Mouse (Mus musculus) lung, embryonic 16.5 days (tissue): ENCODE data around the gene Tmem213. TPM values are rescaled to one million over a fixed set of nuclear protein-coding genes. Genes with fewer than 3 reads are reported as not detected.

ENCODE experiments used
- ATAC-seq: fragments of 200-750 bp; cut with Nextera tagmentation; 2 replicates; pipeline ENCODE4 v1.8.0; 2017; ENCODE audit warnings: low read depth, mild to moderate bottlenecking, moderate library complexity
- H3K27ac ChIP-seq: fragments of 300-500 bp; sonication (generic); 2 replicates; pipeline ENCODE4 v1.5.1; 2014; ENCODE audit warnings: mild to moderate bottlenecking, control low read depth, low read length
- H3K27me3 ChIP-seq: fragments of 300-500 bp; sonication (generic); 2 replicates; pipeline ENCODE4 v1.6.1; 2014; ENCODE audit warnings: low read depth, low read length, mixed read lengths; ENCODE audit not compliant: control insufficient read depth, insufficient read depth
- H3K36me3 ChIP-seq: fragments of 300-500 bp; sonication (generic); 2 replicates; pipeline ENCODE4 v1.6.1; 2014; ENCODE audit warnings: low read length; ENCODE audit not compliant: control insufficient read depth, insufficient read depth
- H3K4me1 ChIP-seq: fragments of 300-500 bp; sonication (generic); replicated peaks from 2 replicates; pipeline ENCODE4 v1.6.1; 2014; ENCODE audit warnings: low read length, mixed read lengths; ENCODE audit not compliant: control insufficient read depth, insufficient read depth
- H3K4me2 ChIP-seq: fragments of 300-500 bp; sonication (generic); 2 replicates; pipeline ENCODE4 v1.6.1; 2014; ENCODE audit warnings: low read depth, low read length, control low read depth
- H3K4me3 ChIP-seq: fragments of 300-500 bp; sonication (generic); 2 replicates; pipeline ENCODE4 v1.5.1; 2014; ENCODE audit warnings: mild to moderate bottlenecking, low read length, control low read depth
- H3K9ac ChIP-seq: fragments of 300-500 bp; sonication (generic); 2 replicates; pipeline ENCODE4 v1.6.1; 2014; ENCODE audit warnings: low read length, control low read depth
- H3K9me3 ChIP-seq: fragments of 300-500 bp; sonication (generic); 2 replicates; pipeline ENCODE4 v1.6.1; 2016; ENCODE audit warnings: low read length; ENCODE audit not compliant: control insufficient read depth
- WGBS: fragments of 180-500 bp; shearing (Covaris S2); extraction: QIAGEN DNeasy Blood & Tissue Kit; methylation state at CpG from one replicate; pipeline ENCODE4 v1.1.7; 2014; 5-methylcytosine and 5-hydroxymethylcytosine counted together
- polyA plus RNA-seq: library from polyadenylated mRNA; unstranded; fragments of >200 nt; fragmentation: Nextera tagmentation; extraction: Ambion mirVana; gene quantifications from 2 replicates; pipeline ENCODE4 v1.2.1, GENCODE M21; 2015

The Tmem213 gene
- polyA plus RNA-seq, 1 experiment from 2014 or later: 133 TPM

DNA sequence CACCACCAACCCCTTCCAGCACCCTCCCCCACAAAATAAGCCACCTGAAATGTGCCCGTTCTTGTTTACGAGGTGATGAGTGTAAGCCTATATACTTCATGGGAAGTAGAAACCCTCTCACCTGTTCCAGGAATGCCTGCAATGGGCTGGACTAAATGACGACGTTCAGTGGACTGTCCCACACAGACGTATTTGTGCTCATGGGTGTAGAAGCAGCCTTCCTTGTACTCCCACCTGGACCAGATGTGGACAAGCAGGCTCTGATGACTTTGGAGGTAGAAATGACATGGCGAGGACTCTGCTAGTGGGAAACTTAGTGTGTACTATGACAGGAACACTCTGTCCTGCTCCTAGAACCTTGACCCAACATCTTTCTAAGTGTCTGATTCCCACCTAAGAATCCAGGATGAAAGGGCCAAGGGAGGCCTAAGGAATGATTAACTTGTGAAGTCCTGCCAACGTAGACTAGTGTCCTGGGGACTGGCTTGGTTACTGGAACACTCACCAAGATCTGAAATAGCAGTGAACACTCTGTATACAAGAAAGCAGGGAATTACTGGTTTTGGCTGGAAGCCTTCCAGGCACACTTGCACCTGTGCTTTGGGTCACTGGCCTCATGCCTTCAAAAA lies 15.3 kb downstream of the Tmem213 start, which contains the start of gene Atp6v0a4:
TSS of gene Atp6v0a4 (minus strand) at position 380 of the 629 bp plus-strand sequence.
- 76% methylated on average over 7 of the region's 7 CpGs for WGBS
- H3K27me3 ChIP-seq: no peaks in the 10 kb centered on the region
- no peak for ATAC-seq
- no peak within 1 kb of the TSS for H3K27ac ChIP-seq
- no peak within 1 kb of the TSS for H3K4me2 ChIP-seq
- H3K9ac ChIP-seq: no peak within 1 kb of the TSS
- H3K36me3 ChIP-seq: no peaks in the 10 kb centered on the region
- H3K9me3 ChIP-seq: no peaks in the 10 kb centered on the region
- no peak within 1 kb of the TSS for H3K4me3 ChIP-seq
- H3K4me1 ChIP-seq: peaks cover 8% of the 10 kb centered on the region

DNA sequence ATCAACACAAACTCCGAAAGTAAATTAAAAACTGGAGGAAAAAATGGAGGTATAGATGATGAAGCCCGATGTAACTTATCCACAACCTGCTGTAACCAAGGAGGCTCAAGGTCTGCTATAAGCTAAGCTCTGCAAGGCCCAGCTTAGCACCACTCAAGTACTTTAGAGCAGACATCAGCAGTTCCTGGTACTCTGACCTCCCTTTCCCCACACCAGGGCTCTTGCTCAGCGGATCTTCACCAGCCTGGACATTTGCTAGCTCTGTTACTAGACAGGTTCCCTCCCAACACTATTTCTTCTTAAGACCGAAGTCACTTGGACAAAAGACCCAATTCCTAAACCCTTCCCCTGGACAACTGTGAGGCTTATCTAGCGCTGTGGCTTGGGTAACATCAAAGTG lies 15.8 kb downstream of the Tmem213 start:
- Histone ChIP-seq H3K4me2 (no peak overlapping the region), H3K9me3 (peaks cover under 1% of the 10 kb centered on the region; the same call in 1 of the 2 replicates), H3K9ac (no peak overlapping the region), H3K36me3 (peaks cover 4% of the 10 kb centered on the region; the same call in 1 of the 2 replicates), H3K4me1 (peaks cover 8% of the 10 kb centered on the region), H3K27ac (no peak overlapping the region), H3K4me3 (no peak overlapping the region), H3K27me3 (no peaks in the 10 kb centered on the region)
- WGBS: 91% methylated on average over 5 of the region's 5 CpGs
- ATAC-seq: no peak

DNA sequence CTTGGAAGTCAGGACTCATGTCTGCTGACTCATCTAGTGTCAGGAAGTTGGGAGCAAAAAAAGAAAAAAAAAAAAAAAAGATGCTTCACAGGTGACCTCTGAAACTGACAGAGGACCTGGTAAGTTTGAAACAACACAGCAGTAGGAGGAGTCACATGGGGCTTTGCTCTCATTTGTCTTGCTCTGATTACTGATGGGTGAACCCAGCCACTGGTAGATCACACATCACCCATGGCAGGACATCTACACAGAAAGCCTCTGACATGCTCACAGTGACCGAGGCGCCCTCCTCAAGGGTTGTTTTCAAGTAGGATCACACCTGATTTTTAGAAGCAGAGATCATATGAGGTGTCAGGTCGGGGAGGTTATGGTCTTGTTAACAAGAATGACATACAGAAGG lies 16.4 kb downstream of the Tmem213 start:
- H3K9me3 ChIP-seq: peaks cover 3% of the 10 kb centered on the region; the same call in 1 of the 2 replicates
- H3K27ac ChIP-seq: no peak overlapping the region
- no peaks in the 10 kb centered on the region for H3K27me3 ChIP-seq
- peaks cover 6% of the 10 kb centered on the region; the same call in 1 of the 2 replicates for H3K36me3 ChIP-seq
- no peak overlapping the region for H3K9ac ChIP-seq
- H3K4me2 ChIP-seq: no peak overlapping the region
- peaks cover 8% of the 10 kb centered on the region for H3K4me1 ChIP-seq
- ATAC-seq: no peak
- H3K4me3 ChIP-seq: no peak overlapping the region
- WGBS: 87% methylated on average over 3 of the region's 3 CpGs

DNA sequence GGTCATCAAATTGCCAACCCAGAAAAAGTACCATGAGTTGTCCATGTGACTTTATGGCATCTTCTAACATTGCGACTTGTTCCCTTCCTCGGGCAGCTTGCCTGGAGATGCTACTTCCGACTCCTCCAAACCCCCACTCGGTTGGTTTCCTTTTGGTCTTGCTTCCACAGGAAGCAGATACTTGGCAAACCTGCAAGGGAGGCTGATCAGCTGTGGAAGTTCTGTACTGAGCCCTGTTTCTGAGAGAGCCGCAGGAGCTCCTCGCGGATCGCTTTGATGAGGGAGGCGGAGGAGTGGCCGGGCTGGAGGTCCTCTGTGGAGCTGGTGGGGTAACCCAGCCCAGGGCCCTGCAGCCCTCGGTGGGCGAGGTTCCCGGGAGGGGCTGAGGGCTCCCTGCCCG lies 19.1 kb downstream of the Tmem213 start:
- H3K36me3 ChIP-seq: peaks cover 6% of the 10 kb centered on the region; the same call in 1 of the 2 replicates
- no peak overlapping the region for H3K27ac ChIP-seq
- H3K27me3 ChIP-seq: no peaks in the 10 kb centered on the region
- WGBS: 85% methylated on average over 14 of the region's 14 CpGs
- no peak overlapping the region for H3K4me2 ChIP-seq
- no peak for ATAC-seq
- peaks cover 3% of the 10 kb centered on the region; the same call in 1 of the 2 replicates for H3K9me3 ChIP-seq
- H3K9ac ChIP-seq: no peak overlapping the region
- peaks cover 8% of the 10 kb centered on the region for H3K4me1 ChIP-seq
- H3K4me3 ChIP-seq: no peak overlapping the region

DNA sequence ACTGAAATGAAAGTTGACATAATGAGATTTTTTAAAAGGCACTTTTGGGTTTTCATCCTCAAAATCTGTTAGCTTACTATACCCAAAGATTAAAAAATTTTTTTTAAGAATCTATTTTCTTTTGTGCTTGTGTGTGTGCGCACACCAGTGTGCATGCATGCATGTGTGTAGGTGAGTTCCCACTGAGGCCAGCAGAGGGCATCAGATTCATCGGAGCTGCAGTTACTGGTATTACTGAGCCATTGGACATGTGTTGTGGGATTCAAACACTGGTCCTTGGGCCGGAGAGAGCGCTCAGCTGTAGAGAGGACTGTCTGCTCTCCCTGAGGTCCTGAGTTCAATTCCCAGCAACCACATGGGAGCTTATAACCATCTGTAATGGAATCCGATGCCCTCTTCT lies 20.8 kb downstream of the Tmem213 start:
- ATAC-seq: no peak
- H3K9me3 ChIP-seq: peaks cover 3% of the 10 kb centered on the region; the same call in 1 of the 2 replicates
- no peak overlapping the region for H3K4me3 ChIP-seq
- H3K27ac ChIP-seq: no peak overlapping the region
- 96% methylated on average over 5 of the region's 5 CpGs for WGBS
- no peak overlapping the region for H3K9ac ChIP-seq
- no peaks in the 10 kb centered on the region for H3K27me3 ChIP-seq
- no peak overlapping the region for H3K4me2 ChIP-seq
- H3K36me3 ChIP-seq: peaks cover 8% of the 10 kb centered on the region; the same call in 1 of the 2 replicates
- H3K4me1 ChIP-seq: no peaks in the 10 kb centered on the region

DNA sequence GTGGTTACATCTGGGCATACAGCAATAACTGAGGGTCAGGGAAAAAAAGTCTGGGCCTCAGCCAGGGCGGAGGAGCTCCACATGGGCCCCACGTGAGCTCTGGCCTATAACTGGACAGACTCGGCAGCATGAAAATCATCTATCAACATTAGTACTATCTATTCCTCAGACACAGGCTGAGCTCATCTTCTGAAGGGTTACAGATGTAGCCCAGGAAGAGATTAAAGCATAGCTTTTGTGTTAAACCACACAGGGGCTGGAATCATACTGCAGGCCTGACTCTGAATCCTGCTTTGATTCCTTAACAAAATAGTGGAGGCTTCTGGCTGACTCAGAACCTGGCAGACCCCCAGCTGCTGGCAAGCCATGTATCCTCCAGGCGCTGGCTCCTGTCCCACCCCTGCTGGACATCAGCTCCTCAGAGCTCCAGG lies 22.8 kb downstream of the Tmem213 start:
- Histone ChIP-seq H3K9me3 (peaks cover 3% of the 10 kb centered on the region; the same call in 1 of the 2 replicates), H3K27me3 (no peaks in the 10 kb centered on the region), H3K36me3 (peaks cover 8% of the 10 kb centered on the region; the same call in 1 of the 2 replicates), H3K9ac (no peak overlapping the region), H3K27ac (no peak overlapping the region; the same call in 1 of the 2 replicates), H3K4me1 (no peaks in the 10 kb centered on the region), H3K4me2 (no peak overlapping the region), H3K4me3 (no peak overlapping the region)
- peak; percentile 43 for ATAC-seq
- 56% methylated on average over 4 of the region's 4 CpGs for WGBS

DNA sequence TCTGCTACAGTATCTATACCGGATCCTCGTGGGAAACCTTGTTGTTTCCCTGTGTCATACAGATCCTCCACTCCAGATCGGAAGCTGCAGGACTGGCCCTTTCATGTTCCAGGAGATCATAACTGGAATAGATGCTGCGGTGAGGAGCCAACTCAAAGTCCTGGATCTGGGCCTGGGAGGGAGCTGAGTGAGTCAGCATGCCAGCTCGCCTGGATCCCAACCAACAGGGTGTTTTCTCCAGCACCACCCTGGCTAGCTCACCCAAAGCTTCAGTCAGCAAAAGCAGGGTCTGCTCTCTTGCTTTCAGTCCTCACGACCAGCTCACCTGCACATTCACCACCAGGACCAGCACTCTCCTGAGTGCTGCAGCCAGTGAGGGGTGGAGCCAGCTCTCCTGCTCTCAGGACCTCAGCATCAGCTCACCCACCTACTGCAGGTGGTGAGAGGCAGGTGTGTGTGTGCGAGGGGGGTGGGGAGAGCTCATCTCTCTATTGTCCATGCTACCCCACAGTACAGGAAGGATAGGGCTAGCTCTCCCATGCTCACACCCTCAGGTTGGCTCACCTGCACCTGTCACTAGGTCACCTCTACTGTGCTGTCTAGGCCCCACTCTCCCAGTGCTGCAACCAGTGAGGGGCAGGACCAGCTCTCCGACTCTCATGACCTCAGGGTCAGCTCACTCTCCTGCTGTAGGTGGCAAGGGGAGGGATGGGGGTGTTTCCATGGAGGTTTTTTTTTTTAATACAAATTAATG lies 25.9 kb downstream of the Tmem213 start:
- H3K27me3 ChIP-seq: no peaks in the 10 kb centered on the region
- 75% methylated on average over 8 of the region's 8 CpGs for WGBS
- H3K9me3 ChIP-seq: peaks cover 1% of the 10 kb centered on the region; the same call in 1 of the 2 replicates
- H3K4me1 ChIP-seq: no peaks in the 10 kb centered on the region
- H3K27ac ChIP-seq: no peak overlapping the region
- no peak overlapping the region for H3K4me3 ChIP-seq
- H3K9ac ChIP-seq: no peak overlapping the region
- H3K36me3 ChIP-seq: peaks cover 3% of the 10 kb centered on the region; the same call in 1 of the 2 replicates
- ATAC-seq: no peak
- no peak overlapping the region for H3K4me2 ChIP-seq

DNA sequence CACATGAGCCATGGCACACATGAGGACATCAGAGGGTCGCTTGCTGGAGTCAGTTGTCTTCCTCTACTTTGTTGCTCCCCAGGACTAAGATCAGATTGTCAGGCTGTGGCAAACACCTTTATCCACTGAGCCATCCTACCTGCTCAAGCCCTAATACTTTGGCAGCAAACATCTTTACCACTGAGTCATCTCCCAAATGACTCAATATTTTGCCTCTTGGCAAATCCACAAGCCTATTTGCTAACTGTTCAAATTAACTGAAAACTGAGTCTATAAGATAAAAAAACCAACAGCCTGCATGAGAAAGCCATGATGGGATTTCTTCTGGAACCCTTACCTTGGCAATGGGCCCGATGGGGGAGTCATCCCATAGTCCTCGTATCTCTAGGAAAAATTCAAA lies 30.0 kb downstream of the Tmem213 start:
- Histone ChIP-seq H3K36me3 (peaks cover 2% of the 10 kb centered on the region; the same call in 1 of the 2 replicates), H3K4me3 (no peak overlapping the region), H3K27me3 (no peaks in the 10 kb centered on the region), H3K27ac (no peak overlapping the region), H3K9me3 (no peaks in the 10 kb centered on the region), H3K4me2 (no peak overlapping the region), H3K9ac (no peak overlapping the region), H3K4me1 (peaks cover 7% of the 10 kb centered on the region)
- 87% methylated on average over 3 of the region's 3 CpGs for WGBS
- no peak for ATAC-seq

DNA sequence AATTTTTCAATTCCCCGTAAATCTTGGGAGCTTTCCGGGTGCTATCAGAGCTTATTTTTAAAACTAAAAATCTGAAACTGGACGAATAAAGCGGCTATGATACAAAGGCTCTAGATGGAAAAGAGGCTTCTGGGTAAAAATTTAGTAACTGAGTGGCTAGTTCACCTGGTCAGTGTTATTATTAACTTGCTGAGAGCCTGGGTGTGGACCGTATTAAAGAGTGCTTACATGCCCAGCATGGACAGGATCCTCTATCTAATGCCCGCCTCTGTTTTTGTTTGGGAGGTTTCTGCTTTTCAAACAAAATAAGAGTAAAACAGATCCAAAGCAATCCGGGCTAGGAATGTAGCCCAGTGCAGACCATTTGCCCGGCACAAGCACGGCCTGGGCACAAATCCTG lies 31.3 kb downstream of the Tmem213 start:
- no peak for ATAC-seq
- Histone ChIP-seq H3K27me3 (no peaks in the 10 kb centered on the region), H3K27ac (no peak overlapping the region), H3K4me3 (no peak overlapping the region), H3K9ac (no peak overlapping the region), H3K4me2 (no peak overlapping the region), H3K9me3 (no peaks in the 10 kb centered on the region), H3K36me3 (no peaks in the 10 kb centered on the region), H3K4me1 (peaks cover 20% of the 10 kb centered on the region)
- 89% methylated on average over 9 of the region's 9 CpGs for WGBS
